Mouse (Mus musculus): Measurements from ENCODE around the gene Rnf115. TPM values are rescaled to one million over a fixed set of nuclear protein-coding genes. Genes with fewer than 3 reads are reported as not detected.

The Rnf115 gene
- polyA plus RNA-seq (2017; shearing (Covaris generic)): 100 to 1,000 TPM; 117 to 137 TPM

GRCm38 (mm10) chr3:96727343-96727827, at the start of gene Rnf115, which contains the start of gene Polr3c:
TSS of gene Rnf115 (plus strand) at chr3:96727664.
TSS of gene Polr3c (minus strand) at chr3:96727628.

GRCm38 (mm10) chr3:96696198-96696765, 31.2 kb upstream of the Rnf115 start, which contains the start of gene Pias3:
TSS of gene Pias3 (plus strand) at chr3:96696384.

GRCm38 (mm10) chr3:96707903-96708683, 19.4 kb upstream of the Rnf115 start, which contains the start of gene Nudt17:
TSS of gene Nudt17 (minus strand) at chr3:96708562.

GRCm38 (mm10) chr3:96828984-96829383, 101.5 kb downstream of the Rnf115 start, which contains the start of the genes Pdzk1 and Cd160:
TSS of gene Pdzk1 (plus strand) at chr3:96829284.
TSS of gene Cd160 (minus strand) at chr3:96829351.

Other genes starting within 250 kb of the Rnf115 start
- gene Hfe2, start 202.5 kb upstream of the Rnf115 start, polyA plus RNA-seq (2017; shearing (Covaris generic)): not detected
- gene Txnip, start 169.7 kb upstream of the Rnf115 start, polyA plus RNA-seq (2017; shearing (Covaris generic)): 100 to 1,000 TPM; 566 to 913 TPM
- gene Gm16253, start 150.7 kb upstream of the Rnf115 start, polyA plus RNA-seq (2017; shearing (Covaris generic)): under 1 TPM; 0.62 to 0.69 TPM
- 10 to 100 TPM; 15.0 to 21.6 TPM for gene Polr3gl, start 133.5 kb upstream of the Rnf115 start, polyA plus RNA-seq (2017; shearing (Covaris generic))
- gene Ankrd34a, start 131.0 kb upstream of the Rnf115 start, polyA plus RNA-seq (2017; shearing (Covaris generic)): not detected
- gene Lix1l, start 126.5 kb upstream of the Rnf115 start, polyA plus RNA-seq (2017; shearing (Covaris generic)): under 1 TPM; 0.06 to 0.18 TPM
- gene Rbm8a, start 97.7 kb upstream of the Rnf115 start, polyA plus RNA-seq (2017; shearing (Covaris generic)): 100 to 1,000 TPM; 156 to 191 TPM
- gene Pex11b, start 92.3 kb upstream of the Rnf115 start, polyA plus RNA-seq (2017; shearing (Covaris generic)): 10 to 100 TPM; 33.0 to 66.2 TPM
- under 1 TPM in 1 of 2 experiments, not detected in 1; 0.33 TPM for gene Gm42957, start 92.2 kb upstream of the Rnf115 start, polyA plus RNA-seq (2017; shearing (Covaris generic))
- gene Itga10, start 82.1 kb upstream of the Rnf115 start, polyA plus RNA-seq (2017; shearing (Covaris generic)): under 1 TPM; 0.04 to 0.16 TPM
- under 1 TPM in 1 of 2 experiments, not detected in 1; 0.64 TPM for gene Ankrd35, start 57.5 kb upstream of the Rnf115 start, polyA plus RNA-seq (2017; shearing (Covaris generic))
- gene Pias3, start 31.3 kb upstream of the Rnf115 start, polyA plus RNA-seq (2017; shearing (Covaris generic)): 10 to 100 TPM; 19.7 to 28.1 TPM
- gene Nudt17, start 19.1 kb upstream of the Rnf115 start, polyA plus RNA-seq (2017; shearing (Covaris generic)): under 1 TPM; 0.55 to 0.71 TPM
- gene Polr3c, start within 50 bp of the Rnf115 start, polyA plus RNA-seq (2017; shearing (Covaris generic)): 10 to 100 TPM; 73.7 to 80.2 TPM
- gene Pdzk1, start 101.6 kb downstream of the Rnf115 start, polyA plus RNA-seq (2017; shearing (Covaris generic)): not detected
- 10 to 100 TPM in 1 of 2 experiments, 1 to 10 TPM in 1; 7.6 to 24.2 TPM for gene Cd160, start 101.7 kb downstream of the Rnf115 start, polyA plus RNA-seq (2017; shearing (Covaris generic))
- gene Gja5, start 177.0 kb downstream of the Rnf115 start, polyA plus RNA-seq (2017; shearing (Covaris generic)): under 1 TPM; 0.08 to 0.27 TPM
- 10 to 100 TPM; 19.3 to 24.2 TPM for gene Gpr89, start 177.7 kb downstream of the Rnf115 start, polyA plus RNA-seq (2017; shearing (Covaris generic))
- not detected for gene Gja8, start 198.4 kb downstream of the Rnf115 start, polyA plus RNA-seq (2017; shearing (Covaris generic))